Mouse (Mus musculus) kidney, embryonic 14.5 days (tissue): ENCODE measurements around the gene Cmtm2b. TPM values are rescaled to one million over a fixed set of nuclear protein-coding genes. Genes with fewer than 3 reads are reported as not detected.

Source experiments
- ATAC-seq: fragments of 200-750 bp; cut with Nextera tagmentation; 2 replicates; pipeline ENCODE4 v1.8.0; 2017; ENCODE audit warnings: moderate number of reproducible peaks, mild to moderate bottlenecking, moderate TSS enrichment, moderate library complexity; ENCODE audit not compliant: low FRiP score, low TSS enrichment
- H3K27ac ChIP-seq: fragments of 300-500 bp; sonication (generic); 2 replicates; pipeline ENCODE4 v1.5.1; 2014; ENCODE audit warnings: low read depth, mild to moderate bottlenecking, low read length, moderate library complexity, mixed read lengths
- H3K27me3 ChIP-seq: fragments of 300-500 bp; sonication (generic); 2 replicates; pipeline ENCODE4 v1.6.1; 2014; ENCODE audit warnings: mild to moderate bottlenecking, low read length; ENCODE audit not compliant: control insufficient read depth, insufficient read depth
- H3K36me3 ChIP-seq: fragments of 300-500 bp; sonication (generic); 2 replicates; pipeline ENCODE4 v1.6.1; 2014; ENCODE audit warnings: low read length, mixed read lengths; ENCODE audit not compliant: control insufficient read depth, insufficient read depth
- H3K4me1 ChIP-seq: fragments of 300-500 bp; sonication (generic); 2 replicates; pipeline ENCODE4 v1.6.1; 2014; ENCODE audit warnings: low read length, mixed read lengths; ENCODE audit not compliant: control insufficient read depth, insufficient read depth
- H3K4me2 ChIP-seq: fragments of 300-500 bp; sonication (generic); replicated peaks from 2 replicates; pipeline ENCODE4 v1.6.1; 2014; ENCODE audit warnings: low read depth, mild to moderate bottlenecking, low read length
- H3K4me3 ChIP-seq: fragments of 300-500 bp; sonication (generic); 2 replicates; pipeline ENCODE4 v1.5.1; 2014; ENCODE audit warnings: mild to moderate bottlenecking, low read length
- H3K9ac ChIP-seq: fragments of 300-500 bp; sonication (generic); 2 replicates; pipeline ENCODE4 v1.6.1; 2014; ENCODE audit warnings: low read depth, mild to moderate bottlenecking, low read length, moderate library complexity
- H3K9me3 ChIP-seq: fragments of 300-500 bp; sonication (generic); 2 replicates; pipeline ENCODE4 v1.6.1; 2016; ENCODE audit warnings: low read length; ENCODE audit not compliant: control insufficient read depth
- WGBS: fragments of 180-500 bp; shearing (Covaris S2); extraction: QIAGEN DNeasy Blood & Tissue Kit; methylation state at CpG from one replicate; pipeline ENCODE4 v1.1.7; 2014; 5-methylcytosine and 5-hydroxymethylcytosine counted together
- polyA plus RNA-seq: library from polyadenylated mRNA; unstranded; fragments of >200 nt; fragmentation: Nextera tagmentation; extraction: Ambion mirVana; gene quantifications from 2 replicates; pipeline ENCODE4 v1.2.1, GENCODE M21; 2014

Gene Cmtm2b
- polyA plus RNA-seq, 1 experiment from 2014 or later: not detected

- no peak overlapping the region for H3K4me3 ChIP-seq
- H3K27me3 ChIP-seq: no peaks in the 10 kb centered on the region
- WGBS: 73% methylated on average over 11 of the region's 11 CpGs
- H3K4me1 ChIP-seq: peaks cover 38% of the 10 kb centered on the region
- H3K36me3 ChIP-seq: no peaks in the 10 kb centered on the region
- no peaks in the 10 kb centered on the region for H3K9me3 ChIP-seq
- H3K9ac ChIP-seq: no peak overlapping the region
- no peak for ATAC-seq
- H3K27ac ChIP-seq: peak overlapping the region; percentile 90; the same call in 1 of the 2 replicates
- no peak overlapping the region for H3K4me2 ChIP-seq
Measured at GRCm38 (mm10) chr8:104373779-104374178, 51.7 kb downstream of the Cmtm2b start.

GRCm38 (mm10) chr8:104374269-104374668, 52.2 kb downstream of the Cmtm2b start:
- H3K4me1 ChIP-seq: peaks cover 33% of the 10 kb centered on the region
- H3K4me3 ChIP-seq: no peak overlapping the region
- no peaks in the 10 kb centered on the region for H3K27me3 ChIP-seq
- ATAC-seq: no peak
- no peak overlapping the region for H3K9ac ChIP-seq
- peak overlapping the region; percentile 90; the same call in 1 of the 2 replicates for H3K27ac ChIP-seq
- WGBS: 64% methylated on average over 11 of the region's 11 CpGs
- H3K4me2 ChIP-seq: no peak overlapping the region; the same call in 1 of the 2 replicates
- no peaks in the 10 kb centered on the region for H3K9me3 ChIP-seq
- no peaks in the 10 kb centered on the region for H3K36me3 ChIP-seq

GRCm38 (mm10) chr8:104374864-104375846, 53.1 kb downstream of the Cmtm2b start:
- 23% methylated on average over 14 of the region's 14 CpGs for whole genome bisulfite sequencing
- Histone ChIP-seq H3K4me1 (peaks cover 25% of the 10 kb centered on the region), H3K27ac (peak overlapping the region; percentile 90), H3K9me3 (no peaks in the 10 kb centered on the region), H3K4me3 (no peak overlapping the region), H3K4me2 (no peak overlapping the region), H3K9ac (no peak overlapping the region), H3K27me3 (no peaks in the 10 kb centered on the region), H3K36me3 (no peaks in the 10 kb centered on the region)
- ATAC-seq: peak; percentile 86

- ATAC-seq: no peak
- no peaks in the 10 kb centered on the region for H3K36me3 ChIP-seq
- H3K27me3 ChIP-seq: no peaks in the 10 kb centered on the region
- H3K9me3 ChIP-seq: no peaks in the 10 kb centered on the region
- H3K4me1 ChIP-seq: peaks cover 20% of the 10 kb centered on the region
- no peak overlapping the region for H3K4me2 ChIP-seq
- H3K9ac ChIP-seq: no peak overlapping the region
- WGBS: 64% methylated on average over 5 of the region's 5 CpGs
- H3K4me3 ChIP-seq: no peak overlapping the region
- H3K27ac ChIP-seq: peak overlapping the region; percentile 90
Measured at GRCm38 (mm10) chr8:104375959-104376358, 53.9 kb downstream of the Cmtm2b start.

- no peak overlapping the region for H3K27ac ChIP-seq
- no peaks in the 10 kb centered on the region for H3K9me3 ChIP-seq
- H3K27me3 ChIP-seq: no peaks in the 10 kb centered on the region
- peaks cover 20% of the 10 kb centered on the region for H3K4me1 ChIP-seq
- 72% methylated on average over 11 of the region's 11 CpGs for WGBS
- no peak overlapping the region for H3K4me2 ChIP-seq
- H3K4me3 ChIP-seq: no peak overlapping the region
- no peak overlapping the region for H3K9ac ChIP-seq
- no peak for ATAC-seq
- no peaks in the 10 kb centered on the region for H3K36me3 ChIP-seq
Measured at GRCm38 (mm10) chr8:104376669-104377068, 54.6 kb downstream of the Cmtm2b start.

GRCm38 (mm10) chr8:104379301-104379836, 57.3 kb downstream of the Cmtm2b start:
- ATAC-seq: no peak
- no peaks in the 10 kb centered on the region for H3K27me3 ChIP-seq
- no peaks in the 10 kb centered on the region for H3K9me3 ChIP-seq
- WGBS: 65% methylated on average over 10 of the region's 10 CpGs
- H3K27ac ChIP-seq: no peak overlapping the region
- no peak overlapping the region for H3K4me3 ChIP-seq
- H3K9ac ChIP-seq: no peak overlapping the region
- peaks cover 21% of the 10 kb centered on the region for H3K4me1 ChIP-seq
- no peak overlapping the region for H3K4me2 ChIP-seq
- H3K36me3 ChIP-seq: no peaks in the 10 kb centered on the region

- H3K27ac ChIP-seq: no peak overlapping the region
- 85% methylated on average over 7 of the region's 7 CpGs for WGBS
- H3K36me3 ChIP-seq: no peaks in the 10 kb centered on the region
- no peak for ATAC-seq
- no peak overlapping the region for H3K9ac ChIP-seq
- no peaks in the 10 kb centered on the region for H3K9me3 ChIP-seq
- no peak overlapping the region for H3K4me3 ChIP-seq
- H3K27me3 ChIP-seq: no peaks in the 10 kb centered on the region
- H3K4me1 ChIP-seq: peaks cover 14% of the 10 kb centered on the region
- no peak overlapping the region for H3K4me2 ChIP-seq
Measured at GRCm38 (mm10) chr8:104380269-104380668, 58.2 kb downstream of the Cmtm2b start.
